Mouse (Mus musculus): ENCODE measurements at regions not wholly inside any gene's neighbourhood (a gene's known extent, or its start where the extent isn't known, plus 50 kb on each side); places are given as distances from the start of the nearest gene placed in this dataset.

- TF ChIP-seq GATA1 (IDR thresholded peaks at IDR 0.05; ENCODE audit: borderline replicate concordance, low read length) (no peak), FLI1 (IDR thresholded peaks at IDR 0.05; ENCODE audit: low read length) (no peak)
Measured at GRCm38 (mm10) chrX:99317736-99318135, 153.3 kb downstream of the Pja1 start.
